Mouse (Mus musculus): ENCODE data around the gene Diaph2.

DNA sequence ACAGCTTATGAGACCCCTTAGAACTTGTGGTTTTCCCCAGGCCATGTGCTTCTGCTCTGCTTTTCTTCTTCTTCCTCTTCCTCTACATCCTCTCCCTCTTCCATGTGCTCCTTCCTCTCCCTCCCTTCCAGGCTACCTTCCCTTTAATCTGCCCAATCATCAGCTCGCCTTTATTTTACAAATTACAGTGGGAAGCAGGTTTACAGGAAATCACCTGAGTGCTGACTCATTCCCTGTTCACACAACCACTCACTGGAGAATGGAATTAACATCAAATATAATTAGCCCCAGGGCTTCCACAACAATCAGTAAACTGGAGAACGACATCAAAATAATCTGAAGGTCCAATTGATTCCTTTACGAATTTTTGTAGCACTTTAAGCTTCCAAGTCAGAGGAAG lies 3.6 kb upstream of the Diaph2 start:
- no peak for TF ChIP-seq CTCF (IDR thresholded peaks at IDR 0.05; ENCODE audit: low read depth, low read length)
- no peak for TF ChIP-seq POLR2A (IDR thresholded peaks at IDR 0.05; ENCODE audit: extremely low read depth, insufficient read depth, low read length)

All from liver, adult 2 months (tissue).